Mouse (Mus musculus): ENCODE measurements at regions not wholly inside any gene's neighbourhood (a gene's known extent, or its start where the extent isn't known, plus 50 kb on each side); places are given as distances from the start of the nearest gene placed in this dataset.

- DNase-seq (ENCODE audit: low spot score): no peak
These were observed 91.1 kb upstream of the Rbm19 start for GRCm38 (mm10) chr5:120025212-120025611.

GRCm38 (mm10) chr5:120030904-120031303 lies 85.4 kb upstream of the Rbm19 start:
- DNase-seq (ENCODE audit: low spot score): no peak

GRCm38 (mm10) chr5:120031614-120032013 lies 84.7 kb upstream of the Rbm19 start:
- DNase-seq (ENCODE audit: low spot score): no peak

- no peak for DNase-seq (ENCODE audit: low spot score)
These were observed 81.7 kb upstream of the Rbm19 start for GRCm38 (mm10) chr5:120034499-120035077.

- no peak for DNase-seq (ENCODE audit: low spot score)
These were observed 81.0 kb upstream of the Rbm19 start for GRCm38 (mm10) chr5:120035251-120035650.

- no peak for DNase-seq (ENCODE audit: low spot score)
These were observed 78.5 kb upstream of the Rbm19 start for GRCm38 (mm10) chr5:120037806-120038205.

GRCm38 (mm10) chr5:120043786-120044185 lies 72.5 kb upstream of the Rbm19 start:
- no peak for DNase-seq (ENCODE audit: low spot score)

- DNase-seq (ENCODE audit: low spot score): no peak
These were observed 67.0 kb upstream of the Rbm19 start for GRCm38 (mm10) chr5:120049063-120049781.

GRCm38 (mm10) chr5:120050728-120051436 lies 65.4 kb upstream of the Rbm19 start:
- no peak for DNase-seq (ENCODE audit: low spot score)

GRCm38 (mm10) chr5:120054498-120055167 lies 61.6 kb upstream of the Rbm19 start:
- no peak for DNase-seq (ENCODE audit: low spot score)
